Mouse (Mus musculus) megakaryocyte, embryonic 14.5 days (primary cell): Measurements from ENCODE around the gene Olfr736.

Source experiments
- FLI1 ChIP-seq: IDR thresholded peaks from 2 replicates; pipeline ENCODE4 v1.6.1; 2012; ENCODE audit warnings: low read length, inconsistent platforms, mixed read lengths
- GATA1 ChIP-seq: IDR thresholded peaks from 3 replicates; pipeline ENCODE4 v1.6.1; 2012; ENCODE audit warnings: mixed read lengths, low read length, inconsistent platforms, borderline replicate concordance

- no peak for TF ChIP-seq GATA1
- TF ChIP-seq FLI1: no peak
Measured at GRCm38 (mm10) chr14:50380863-50381262, at the start of gene Olfr736.
